Mouse (Mus musculus) small intestine, adult 10 weeks (tissue): ENCODE measurements around the gene Anln. TPM values are rescaled to one million over a fixed set of nuclear protein-coding genes. Genes with fewer than 3 reads are reported as not detected.

Experiments
- polyA plus RNA-seq: library from polyadenylated mRNA; stranded (reverse); fragments of 350-450 nt; fragmentation: Illumina TruSeq; extraction: RNeasy Lipid Tissue Mini Kit (QIAGEN cat#74804); gene quantifications from one replicate; pipeline ENCODE4 v1.2.3, GENCODE M21; 2014; ENCODE audit warnings: low replicate concordance

Anln gene
- 20.6 TPM for polyA plus RNA-seq

GRCm38 (mm10) chr9:22389021-22389476, at the start of gene Anln:
Gene Anln, minus strand, starts transcription at chr9:22389188.

GRCm38 (mm10) chr9:22411002-22411857, 22.2 kb upstream of the Anln start, which contains the start of gene 9530077C05Rik:
Gene 9530077C05Rik, plus strand, starts transcription at chr9:22411513.

GRCm38 (mm10) chr9:22307156-22307919, 81.7 kb downstream of the Anln start, which contains the start of gene Zfp810:
Gene Zfp810, minus strand, starts transcription at chr9:22307648.

Other genes with a start within 250 kb of the Anln start
- gene Pigyl, start 232.3 kb downstream of the Anln start, polyA plus RNA-seq, result not detected
- 0.19 TPM for gene Zfp872, start 201.1 kb downstream of the Anln start, polyA plus RNA-seq
- gene Zfp809, start 163.5 kb downstream of the Anln start, polyA plus RNA-seq, result 74.5 TPM
- gene Zfp599, start 129.3 kb downstream of the Anln start, polyA plus RNA-seq, result 6.2 TPM
- 16.3 TPM for gene Zfp810, start 81.5 kb downstream of the Anln start, polyA plus RNA-seq
- 0.26 TPM for gene 9530077C05Rik, start 22.3 kb upstream of the Anln start, polyA plus RNA-seq
- not detected for gene Gm17545, start 65.1 kb upstream of the Anln start, polyA plus RNA-seq
- 21.3 TPM for gene Rp9, start 80.6 kb upstream of the Anln start, polyA plus RNA-seq
- 11.1 TPM for gene Bbs9, start 86.5 kb upstream of the Anln start, polyA plus RNA-seq